Mouse (Mus musculus) layer of hippocampus, adult 2 months (tissue): ENCODE results near the gene Smim26. TPM values are rescaled to one million over a fixed set of nuclear protein-coding genes. Genes with fewer than 3 reads are reported as not detected.

Experiments
- DNase-seq, 2 experiments: peaks; one replicate each; pipeline ENCODE4 v3.0.0; 2022; ENCODE audit warnings: low spot score in 2 of 2
- H3K27ac ChIP-seq: fragments of 200-600 bp; 2 replicates; pipeline ENCODE4 v1.8.1; 2022
- H3K4me3 ChIP-seq: fragments of 200-600 bp; 2 replicates; pipeline ENCODE4 v1.8.1; 2022; ENCODE audit warnings: mild to moderate bottlenecking
- CTCF ChIP-seq: fragments of 200-600 bp; conservative IDR thresholded peaks from 2 replicates; pipeline ENCODE4 v1.8.1; 2022; ENCODE audit warnings: antibody characterized with exemption, mild to moderate bottlenecking, moderate library complexity
- microRNA-seq, 2 experiments: library from miRNA; unstranded; fragments of <30 nt; microRNA quantifications; one replicate each; pipeline ENCODE4 v1.2.0; 2021
- total RNA-seq, 2 experiments: library from RNA; stranded (reverse); gene quantifications; 2 replicates each; pipeline ENCODE4 v1.2.3; 2021

Gene Smim26
- total RNA-seq, 2 experiments from 2014 or later, result 57.2 to 62.7 TPM

DNA sequence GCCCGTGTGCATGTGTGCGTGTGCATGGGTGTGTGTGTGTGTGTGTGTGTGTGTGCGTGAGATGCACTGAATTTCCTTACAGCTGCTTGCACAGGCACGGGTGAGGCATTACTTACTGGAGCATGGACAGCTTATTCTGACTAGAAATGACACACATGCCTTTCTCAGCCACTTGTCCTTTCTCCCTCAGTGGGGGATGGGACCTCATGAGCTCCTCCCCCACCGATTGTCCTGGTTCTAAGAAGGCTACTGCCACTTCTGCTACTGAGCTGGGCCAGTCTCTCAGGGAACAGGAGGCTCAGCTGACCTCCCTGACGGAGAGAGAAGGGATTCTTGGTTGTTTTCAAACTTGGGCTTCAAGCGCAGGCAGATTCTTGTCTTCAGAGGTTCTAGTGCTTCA, 46.2 kb downstream of the Smim26 start:
- H3K4me3 ChIP-seq, result no peak overlapping the region
- no peak overlapping the region for H3K27ac ChIP-seq
- TF ChIP-seq CTCF, result no peak
- no peak for DNase-seq

- DNase-seq, result no peak
- no peak for TF ChIP-seq CTCF
- Histone ChIP-seq H3K27ac (no peak overlapping the region), H3K4me3 (no peak overlapping the region)
Measured at GRCm38 (mm10) chr2:144641991-144642390, 48.1 kb downstream of the Smim26 start.

Small RNA genes within 50 kb of the gene (microRNA-seq; reads per million reads assigned to microRNA genes)
- 0 reads per million in 2 experiments for gene Gm24823

Other genes with a start within 250 kb of the Smim26 start
- 10 to 100 TPM; 31.4 to 32.7 TPM for gene Kat14, start 225.1 kb upstream of the Smim26 start, total RNA-seq
- 1 to 10 TPM; 7.7 to 7.9 TPM for gene Pet117, start 225.1 kb upstream of the Smim26 start, total RNA-seq
- gene Dzank1, start 66.6 kb upstream of the Smim26 start, total RNA-seq, result 100 to 1,000 TPM; 126 TPM
- gene Polr3f, start 66.3 kb upstream of the Smim26 start, total RNA-seq, result 10 to 100 TPM; 26.0 to 30.4 TPM
- 10 to 100 TPM; 28.1 to 30.2 TPM for gene Rbbp9, start 43.2 kb upstream of the Smim26 start, total RNA-seq
- gene Sec23b, start 37.8 kb upstream of the Smim26 start, total RNA-seq, result 10 to 100 TPM; 46.1 to 46.6 TPM
- 10 to 100 TPM; 69.9 to 75.4 TPM for gene Dtd1, start 5.8 kb downstream of the Smim26 start, total RNA-seq
- not detected for gene Scp2d1, start 229.6 kb downstream of the Smim26 start, total RNA-seq